Mouse (Mus musculus): ENCODE measurements around the gene Fgr. TPM values are rescaled to one million over a fixed set of nuclear protein-coding genes. Genes with fewer than 3 reads are reported as not detected.

The Fgr gene
- total RNA-seq, 2 experiments from 2014 or later: not detected

GRCm38 (mm10) chr4:133011821-133012775 lies 38.2 kb downstream of the Fgr start:
- DNase-seq (ENCODE audit: low spot score in 2 of 2): peak in 1 of 2 experiments; percentile 44
- intact Hi-C loops (cut with DNase I): loop anchor here (1.0 kb wide), 1 partner anchor 200 kb away; the partner anchor contains the start of genes Cd164l2 and Gpr3

GRCm38 (mm10) chr4:133012776-133013265 lies 38.9 kb downstream of the Fgr start:
- intact Hi-C loops (cut with DNase I): no loop called here
- DNase-seq (ENCODE audit: low spot score in 2 of 2): peak in 1 of 2 experiments; percentile 20

- peak in 1 of 2 experiments; percentile 51 for DNase-seq (ENCODE audit: low spot score in 2 of 2)
- intact Hi-C loops (cut with DNase I): no loop called here
These were observed 39.5 kb downstream of the Fgr start for GRCm38 (mm10) chr4:133013266-133013891.

GRCm38 (mm10) chr4:133014088-133014487 lies 40.2 kb downstream of the Fgr start:
- no peak for DNase-seq (ENCODE audit: low spot score in 2 of 2)

GRCm38 (mm10) chr4:133014896-133015709 lies 41.2 kb downstream of the Fgr start:
- no peak for DNase-seq (ENCODE audit: low spot score in 2 of 2)
- intact Hi-C loops (cut with DNase I): no loop called here

More at GRCm38 (mm10) chr4:133014088-133014487, 40.2 kb downstream of the Fgr start:
- intact Hi-C loops (cut with DNase I): no loop called here

GRCm38 (mm10) chr4:133015710-133016651 lies 42.1 kb downstream of the Fgr start:
- intact Hi-C loops (cut with DNase I): loop anchor here (2.0 kb wide), 1 partner anchor 41 kb away; no protein-coding TSS in a partner anchor
- peak in 1 of 2 experiments; percentile 20 for DNase-seq (ENCODE audit: low spot score in 2 of 2)

GRCm38 (mm10) chr4:133016677-133017415 lies 43.0 kb downstream of the Fgr start:
- intact Hi-C loops (cut with DNase I): loop anchor here (2.0 kb wide), 1 partner anchor 40 kb away; no protein-coding TSS in a partner anchor
- DNase-seq (ENCODE audit: low spot score in 2 of 2): peak in 1 of 2 experiments; percentile 32

- DNase-seq (ENCODE audit: low spot score in 2 of 2): peak in 1 of 2 experiments; percentile 52
- intact Hi-C loops (cut with DNase I): loop anchor here (2.0 kb wide), 1 partner anchor 39 kb away; no protein-coding TSS in a partner anchor
These were observed 43.8 kb downstream of the Fgr start for GRCm38 (mm10) chr4:133017597-133018262.

- DNase-seq (ENCODE audit: low spot score in 2 of 2): no peak
- intact Hi-C loops (cut with DNase I): no loop called here
These were observed 44.4 kb downstream of the Fgr start for GRCm38 (mm10) chr4:133018263-133018798.

GRCm38 (mm10) chr4:133020721-133021120 lies 46.8 kb downstream of the Fgr start:
- intact Hi-C loops (cut with DNase I): no loop called here
- no peak for DNase-seq (ENCODE audit: low spot score in 2 of 2)

GRCm38 (mm10) chr4:133021181-133021671 lies 47.3 kb downstream of the Fgr start:
- intact Hi-C loops (cut with DNase I): no loop called here
- peak in 1 of 2 experiments; percentile 43 for DNase-seq (ENCODE audit: low spot score in 2 of 2)

GRCm38 (mm10) chr4:133022217-133022616 lies 48.3 kb downstream of the Fgr start:
- intact Hi-C loops (cut with DNase I): no loop called here
- no peak for DNase-seq (ENCODE audit: low spot score in 2 of 2)

GRCm38 (mm10) chr4:133022954-133023635 lies 49.2 kb downstream of the Fgr start:
- DNase-seq (ENCODE audit: low spot score in 2 of 2): no peak
- intact Hi-C loops (cut with DNase I): no loop called here

GRCm38 (mm10) chr4:133023636-133024035 lies 49.7 kb downstream of the Fgr start:
- intact Hi-C loops (cut with DNase I): no loop called here
- no peak for DNase-seq (ENCODE audit: low spot score in 2 of 2)

- no peak for DNase-seq (ENCODE audit: low spot score in 2 of 2)
- intact Hi-C loops (cut with DNase I): no loop called here
These were observed 50.5 kb downstream of the Fgr start for GRCm38 (mm10) chr4:133024404-133024803.

All from left cerebral cortex, postnatal 14 days (tissue).